9 mouse cellular contexts compared by ENCODE assay signal in the genomic region with DNA sequence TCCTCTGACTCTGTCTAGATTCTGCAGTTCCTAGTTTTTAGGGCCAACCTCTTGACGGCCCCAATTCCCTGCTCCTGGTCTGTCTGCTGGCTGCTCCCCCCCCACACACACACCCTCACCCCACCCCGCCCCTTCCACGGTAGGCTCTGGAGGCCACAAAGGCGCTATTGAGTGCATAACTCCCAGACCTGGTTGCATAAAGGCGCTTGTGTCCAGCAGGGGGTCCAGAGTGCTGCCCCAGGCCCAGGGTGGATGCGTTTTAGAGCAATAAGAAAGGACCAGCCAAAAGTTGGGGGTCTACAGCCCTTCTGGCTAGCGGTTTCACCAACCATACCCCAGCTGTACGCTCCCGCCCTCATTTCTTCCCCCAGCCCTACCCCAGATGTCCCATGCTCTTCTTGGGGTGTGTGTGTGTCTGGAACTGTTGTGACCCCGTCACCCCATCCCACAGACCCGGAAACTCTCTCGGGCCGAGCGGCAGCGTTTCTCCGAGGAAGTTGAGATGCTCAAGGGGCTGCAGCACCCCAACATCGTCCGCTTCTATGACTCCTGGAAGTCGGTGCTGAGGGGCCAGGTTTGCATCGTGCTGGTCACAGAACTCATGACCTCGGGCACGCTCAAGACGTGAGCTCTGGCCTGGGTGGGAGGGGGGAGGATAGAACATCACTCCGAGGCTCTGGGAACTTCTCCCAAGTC. TPM values are rescaled to one million over a fixed set of nuclear protein-coding genes. Genes with fewer than 3 reads are reported as not detected.
DNase-seq lines count a peak whose midpoint lies in the region; ATAC-seq and TF ChIP-seq lines count a peak whose summit lies in the region.
"Had no signal": no experiment of that assay in that cellular context is flagged by ENCODE, and none has a peak within 500 bp of the region (broad histone marks: within the 10 kb centered on the region; RNA-seq: fewer than 3 reads in every experiment).

No protein-coding gene starts in this region.

- DNase-seq in heart, adult 8-10 months (ENCODE audit: low spot score), result no peak
- DNase-seq in embryo, embryonic 9.5 days (ENCODE audit: extremely low spot score), result peak; percentile 48
- DNase-seq in induced T-regulatory cell, adult 2 months (ENCODE audit: low read depth), result peak; percentile 35
- DNase-seq in midbrain, embryonic 11.5 days (ENCODE audit: low spot score, missing footprints), result peak; percentile 89
- no peak for DNase-seq in natural killer cell, adult 2 months (ENCODE audit: low spot score in 2 of 2)
- DNase-seq in layer of hippocampus, postnatal 25 days (ENCODE audit: extremely low spot score in 1 of 2, low spot score in 1 of 2), result no peak
- no peak for DNase-seq in gastrocnemius, adult 2 months
- DNase-seq: cerebellum, adult 18-20 months had no signal

- H3K27me3 ChIP-seq in heart, embryonic 14.5 days (ENCODE audit: control insufficient read depth, insufficient read depth, low read length), result peaks cover 37% of the 10 kb centered on the region
- H3K27me3 ChIP-seq in midbrain, embryonic 11.5 days (ENCODE audit: control insufficient read depth, insufficient read depth, low read length), result peaks cover 44% of the 10 kb centered on the region

- no peaks in the 10 kb centered on the region for H3K9me3 ChIP-seq in heart, embryonic 14.5 days (ENCODE audit: control insufficient read depth, low read length)
- H3K9me3 ChIP-seq in midbrain, embryonic 11.5 days (ENCODE audit: control insufficient read depth, low read length), result no peaks in the 10 kb centered on the region

- no peak overlapping the region for H3K27ac ChIP-seq in heart, embryonic 14.5 days (replicated peaks in 1 of 2; ENCODE audit: control insufficient read depth in 1 of 2, insufficient read depth in 1 of 2, low read depth in 2 of 2, low read length in 2 of 2)
- no peak overlapping the region for H3K27ac ChIP-seq in midbrain, embryonic 11.5 days (ENCODE audit: low read depth, low read length)
- H3K27ac ChIP-seq in gastrocnemius, adult 2 months, result no peak overlapping the region

- peak overlapping the region; percentile 57 for H3K9ac ChIP-seq in heart, embryonic 14.5 days (ENCODE audit: low read length)
- 0 out of 2 replicates have a peak overlapping the region, but pooled peaks have one; percentile 24 for H3K9ac ChIP-seq in midbrain, embryonic 11.5 days (ENCODE audit: low read length)

- intact Hi-C loops in gastrocnemius, adult 2 months (cut with DNase I), result no loop called here

- H3K4me2 ChIP-seq in heart, embryonic 14.5 days (ENCODE audit: low read length), result peak overlapping the region; percentile 99
- peak overlapping the region; percentile 30 for H3K4me2 ChIP-seq in midbrain, embryonic 11.5 days

- WGBS in heart, embryonic 14.5 days, result 3% methylated on average over 24 of the region's 24 CpGs
- under 1% methylated on average over 24 of the region's 24 CpGs for WGBS in midbrain, embryonic 11.5 days

- peaks cover 16% of the 10 kb centered on the region for H3K36me3 ChIP-seq in heart, embryonic 14.5 days (ENCODE audit: control insufficient read depth, insufficient read depth, low read length)
- no peaks in the 10 kb centered on the region for H3K36me3 ChIP-seq in midbrain, embryonic 11.5 days (ENCODE audit: control insufficient read depth, insufficient read depth, low read length)

- H3K4me1 ChIP-seq in heart, embryonic 14.5 days (ENCODE audit: control insufficient read depth in 2 of 2, insufficient read depth in 2 of 2, low read length in 2 of 2), result peaks cover 31 to 48% of the 10 kb centered on the region in 2 experiments
- H3K4me1 ChIP-seq in midbrain, embryonic 11.5 days (ENCODE audit: control insufficient read depth, insufficient read depth, low read length), result peaks cover 49% of the 10 kb centered on the region

- peak overlapping the region; percentile 28 to 64 for H3K4me3 ChIP-seq in heart, embryonic 14.5 days (ENCODE audit: control insufficient read depth in 1 of 2, insufficient read depth in 1 of 2, low read depth in 1 of 2, low read length in 2 of 2)
- H3K4me3 ChIP-seq in midbrain, embryonic 11.5 days (ENCODE audit: low read depth, low read length), result peak overlapping the region; percentile 18
- H3K4me3 ChIP-seq in gastrocnemius, adult 2 months, result no peak overlapping the region

- no peak for TF ChIP-seq CTCF in gastrocnemius, adult 2 months (IDR thresholded peaks at IDR 0.05)

- ATAC-seq in heart, embryonic 14.5 days (ENCODE audit: insufficient number of reproducible peaks, insufficient read depth, low FRiP score, low read depth), result no peak
- ATAC-seq in midbrain, embryonic 11.5 days (ENCODE audit: low FRiP score), result no peak

RNA-seq across cellular contexts. Expression of gene Wnk4, which starts 2.1 kb away (rescaled TPM):
- polyA plus RNA-seq in heart, embryonic 14.5 days (2014; fragmentation: Nextera tagmentation; extraction: Ambion mirVana), result 5.8 and 9.5 TPM in 2 replicates
- 10 to 100 TPM in 3 of 4 experiments, 1 to 10 TPM in 1; 7.6 to 16.6 (median 14.2) TPM for total RNA-seq in heart, adult 8-10 months (2022)
- 4.8 and 5.2 TPM in 2 replicates for polyA plus RNA-seq in midbrain, embryonic 11.5 days (2014; fragmentation: Nextera tagmentation; extraction: Ambion mirVana)
- total RNA-seq in layer of hippocampus, postnatal 25 days (2021), result 1 to 10 TPM; 6.2 to 7.7 TPM
- under 1 TPM; 0.08 to 0.22 TPM for total RNA-seq in gastrocnemius, adult 2 months (2021)

RNA-seq across cellular contexts. Expression of gene Vps25, which starts 8.9 kb away (rescaled TPM):
- polyA plus RNA-seq in heart, embryonic 14.5 days (2014; fragmentation: Nextera tagmentation; extraction: Ambion mirVana), result 111 and 123 TPM in 2 replicates
- total RNA-seq in heart, adult 8-10 months (2022), result 100 to 1,000 TPM in 3 of 4 experiments, 10 to 100 TPM in 1; 88.4 to 109 (median 104) TPM
- 122 and 130 TPM in 2 replicates for polyA plus RNA-seq in midbrain, embryonic 11.5 days (2014; fragmentation: Nextera tagmentation; extraction: Ambion mirVana)
- total RNA-seq in layer of hippocampus, postnatal 25 days (2021), result 10 to 100 TPM; 70.0 to 75.2 TPM
- total RNA-seq in gastrocnemius, adult 2 months (2021), result 10 to 100 TPM; 40.2 to 53.4 TPM

RNA-seq across cellular contexts. Expression of gene Cntd1, which starts 16.4 kb away (rescaled TPM):
- polyA plus RNA-seq in heart, embryonic 14.5 days (2014; fragmentation: Nextera tagmentation; extraction: Ambion mirVana), result 0.51 and 1.1 TPM in 2 replicates
- under 1 TPM in 3 of 4 experiments, not detected in 1; 0.14 to 0.29 (median 0.22) TPM for total RNA-seq in heart, adult 8-10 months (2022)
- 1.4 and 1.7 TPM in 2 replicates for polyA plus RNA-seq in midbrain, embryonic 11.5 days (2014; fragmentation: Nextera tagmentation; extraction: Ambion mirVana)
- total RNA-seq in layer of hippocampus, postnatal 25 days (2021), result under 1 TPM; 0.25 to 0.35 TPM
- under 1 TPM; 0.20 to 0.36 TPM for total RNA-seq in gastrocnemius, adult 2 months (2021)

RNA-seq across cellular contexts. Expression of gene Coa3, which starts 16.5 kb away (rescaled TPM):
- polyA plus RNA-seq in heart, embryonic 14.5 days (2014; fragmentation: Nextera tagmentation; extraction: Ambion mirVana), result 188 and 203 TPM in 2 replicates
- total RNA-seq in heart, adult 8-10 months (2022), result 100 to 1,000 TPM in 2 of 4 experiments, 10 to 100 TPM in 2; 93.0 to 105 (median 98.0) TPM
- polyA plus RNA-seq in midbrain, embryonic 11.5 days (2014; fragmentation: Nextera tagmentation; extraction: Ambion mirVana), result 213 and 220 TPM in 2 replicates
- 100 to 1,000 TPM in 1 of 2 experiments, 10 to 100 TPM in 1; 87.2 to 117 TPM for total RNA-seq in layer of hippocampus, postnatal 25 days (2021)
- 10 to 100 TPM; 63.0 to 87.7 TPM for total RNA-seq in gastrocnemius, adult 2 months (2021)

RNA-seq across cellular contexts. Expression of gene Ramp2, which starts 16.6 kb away (rescaled TPM):
- 272 and 281 TPM in 2 replicates for polyA plus RNA-seq in heart, embryonic 14.5 days (2014; fragmentation: Nextera tagmentation; extraction: Ambion mirVana)
- 10 to 100 TPM; 60.8 to 93.6 (median 83.9) TPM for total RNA-seq in heart, adult 8-10 months (2022)
- polyA plus RNA-seq in midbrain, embryonic 11.5 days (2014; fragmentation: Nextera tagmentation; extraction: Ambion mirVana), result 65.6 and 73.4 TPM in 2 replicates
- 10 to 100 TPM; 50.2 to 72.5 TPM for total RNA-seq in layer of hippocampus, postnatal 25 days (2021)
- total RNA-seq in gastrocnemius, adult 2 months (2021), result 10 to 100 TPM; 34.8 to 37.0 TPM

Comparison
In these comparisons a context has a peak if more than half of its experiments do, and no peak if none do; other contexts are left out.
1. DNase-seq: peak in embryo, embryonic 9.5 days (single experiment), induced T-regulatory cell, adult 2 months (single experiment) and midbrain, embryonic 11.5 days (single experiment); none in heart, adult 8-10 months (single experiment), natural killer cell, adult 2 months (0 of 2), layer of hippocampus, postnatal 25 days (0 of 2) and gastrocnemius, adult 2 months (single experiment).
2. RNA of gene Wnk4, which starts 2.1 kb away (total RNA-seq): 7.6 to 16.6 TPM in heart, adult 8-10 months and 6.2 to 7.7 TPM in layer of hippocampus, postnatal 25 days; 0.08 to 0.22 TPM in gastrocnemius, adult 2 months; every median in the first group is over 4 times any median in the second.